Mouse (Mus musculus) kidney, postnatal 0 days (tissue): Measurements from ENCODE around the gene Gna14. TPM values are rescaled to one million over a fixed set of nuclear protein-coding genes. Genes with fewer than 3 reads are reported as not detected.

ENCODE experiments used
- ATAC-seq: fragments of 200-750 bp; cut with Nextera tagmentation; replicated peaks from 2 replicates; pipeline ENCODE4 v1.8.0; 2017; ENCODE audit warnings: low read depth, moderate number of reproducible peaks, moderate TSS enrichment, moderate library complexity; ENCODE audit not compliant: low FRiP score
- DNase-seq: peaks from one replicate; pipeline ENCODE4 v3.0.0-alpha.2; 2016; ENCODE audit warnings: low spot score
- H3K27ac ChIP-seq: fragments of 300-500 bp; sonication (generic); 2 replicates; pipeline ENCODE4 v1.5.1; 2014; ENCODE audit warnings: mild to moderate bottlenecking
- H3K27me3 ChIP-seq: fragments of 300-500 bp; sonication (generic); 2 replicates; pipeline ENCODE4 v1.6.1; 2014; ENCODE audit warnings: low read length, mixed read lengths; ENCODE audit not compliant: insufficient read depth
- H3K36me3 ChIP-seq: fragments of 300-500 bp; sonication (generic); 2 replicates; pipeline ENCODE4 v1.6.1; 2014; ENCODE audit warnings: low read length, mixed read lengths; ENCODE audit not compliant: insufficient read depth
- H3K4me1 ChIP-seq: fragments of 300-500 bp; sonication (generic); replicated peaks from 2 replicates; pipeline ENCODE4 v1.6.1; 2014; ENCODE audit warnings: antibody characterized with exemption, low read length, mixed read lengths; ENCODE audit not compliant: insufficient read depth
- H3K4me2 ChIP-seq: fragments of 300-500 bp; sonication (generic); 2 replicates; pipeline ENCODE4 v1.6.1; 2014; ENCODE audit warnings: mild to moderate bottlenecking, low read length, moderate library complexity, mixed read lengths
- H3K4me3 ChIP-seq: fragments of 300-500 bp; sonication (generic); replicated peaks from 2 replicates; pipeline ENCODE4 v1.5.1; 2014; ENCODE audit warnings: low read depth, low read length
- H3K9ac ChIP-seq: fragments of 300-500 bp; sonication (generic); 2 replicates; pipeline ENCODE4 v1.6.1; 2014; ENCODE audit warnings: low read depth, low read length
- H3K9me3 ChIP-seq: fragments of 300-500 bp; sonication (generic); replicated peaks from 2 replicates; pipeline ENCODE4 v1.6.1; 2016; ENCODE audit warnings: low read length, inconsistent platforms, mixed read lengths
- CTCF ChIP-seq: IDR thresholded peaks from 2 replicates; pipeline ENCODE4 v1.5.1; 2016; ENCODE audit warnings: antibody characterized with exemption, low read depth, mild to moderate bottlenecking, moderate library complexity
- whole genome bisulfite sequencing: fragments of 180-500 bp; shearing (Covaris S2); extraction: QIAGEN DNeasy Blood & Tissue Kit; methylation state at CpG from one replicate; pipeline ENCODE4 v1.1.7; 2014; 5-methylcytosine and 5-hydroxymethylcytosine counted together
- polyA plus RNA-seq: library from polyadenylated mRNA; unstranded; fragments of >200 nt; fragmentation: Nextera tagmentation; extraction: Ambion mirVana; gene quantifications from 2 replicates; pipeline ENCODE4 v1.2.1, GENCODE M21; 2015

Gna14 gene
- polyA plus RNA-seq, 1 experiment from 2014 or later: 9.8 TPM

DNA sequence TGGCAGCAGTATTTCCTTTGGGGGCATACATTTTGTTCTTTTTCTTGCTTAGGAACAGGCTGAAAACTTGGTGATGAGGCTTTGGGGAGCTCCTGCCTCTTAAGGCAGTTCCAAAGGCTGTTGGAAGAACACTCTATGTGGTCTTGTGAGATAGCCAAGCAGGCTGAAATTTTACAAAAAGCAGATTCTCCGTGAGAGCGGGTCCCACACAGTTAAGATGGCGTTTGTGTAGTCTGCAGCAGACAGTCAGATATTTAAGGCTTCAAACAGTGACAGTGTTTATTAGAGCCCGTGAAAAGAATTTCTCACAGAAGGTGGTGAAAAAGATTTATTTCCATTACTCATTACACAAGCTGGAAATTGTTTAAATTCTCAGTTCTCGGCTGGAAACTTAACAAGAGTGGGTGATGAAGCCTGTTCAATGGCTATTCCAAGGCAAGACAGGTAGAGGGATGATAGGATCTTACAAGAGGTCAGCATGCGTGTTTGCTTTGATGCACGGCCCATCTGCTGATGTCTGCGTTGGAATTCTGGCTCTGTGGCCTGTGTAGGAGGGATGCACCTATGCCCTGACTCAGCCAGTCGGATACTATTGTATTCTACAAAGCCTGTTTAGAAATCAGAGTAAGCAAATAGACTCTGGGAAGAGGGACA is 123.8 kb downstream of the Gna14 start:
- Histone ChIP-seq H3K4me2 (no peak overlapping the region), H3K4me3 (no peak overlapping the region), H3K36me3 (no peaks in the 10 kb centered on the region), H3K27me3 (no peaks in the 10 kb centered on the region), H3K9me3 (no peaks in the 10 kb centered on the region), H3K27ac (no peak overlapping the region), H3K9ac (no peak overlapping the region), H3K4me1 (no peaks in the 10 kb centered on the region)
- 49% methylated on average over 9 of the region's 9 CpGs for WGBS
- no peak for ATAC-seq
- DNase-seq: no peak
- no peak for TF ChIP-seq CTCF

DNA sequence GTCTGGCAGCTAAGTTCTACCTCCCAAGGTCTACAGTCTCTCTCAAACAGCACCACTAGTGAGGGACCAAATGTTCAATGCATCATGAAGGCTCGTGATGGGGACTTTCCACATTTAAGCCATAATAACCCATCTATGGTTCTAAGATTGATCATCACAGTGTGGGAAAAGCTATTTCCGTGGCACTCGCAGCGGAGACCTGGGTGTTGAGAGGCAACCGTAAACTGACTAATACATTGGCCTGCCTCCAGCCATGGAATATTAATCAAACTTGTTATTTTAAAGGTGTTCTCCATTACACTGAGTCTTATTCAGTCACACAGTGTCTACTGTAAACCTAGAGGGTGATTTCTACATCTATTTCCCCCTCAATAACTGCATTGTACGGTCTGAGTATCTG is 127.1 kb downstream of the Gna14 start:
- H3K4me2 ChIP-seq: no peak overlapping the region

GRCm38 (mm10) chr19:16576790-16577189 is 141.2 kb downstream of the Gna14 start:
- no peaks in the 10 kb centered on the region for H3K36me3 ChIP-seq
- H3K27ac ChIP-seq: no peak overlapping the region
- no peaks in the 10 kb centered on the region for H3K9me3 ChIP-seq
- no peak for TF ChIP-seq CTCF
- H3K9ac ChIP-seq: no peak overlapping the region
- no peaks in the 10 kb centered on the region for H3K4me1 ChIP-seq
- 78% methylated on average over 6 of the region's 6 CpGs for WGBS
- no peak overlapping the region for H3K4me3 ChIP-seq
- DNase-seq (peak; percentile 48), ATAC-seq (no peak)
- H3K27me3 ChIP-seq: no peaks in the 10 kb centered on the region
- no peak overlapping the region for H3K4me2 ChIP-seq

More for the DNA sequence above, 127.1 kb downstream of the Gna14 start:
- H3K4me3 ChIP-seq: no peak overlapping the region
- ATAC-seq: no peak
- no peak overlapping the region for H3K9ac ChIP-seq
- no peak for DNase-seq
- no peaks in the 10 kb centered on the region for H3K27me3 ChIP-seq
- no peaks in the 10 kb centered on the region for H3K9me3 ChIP-seq
- 68% methylated on average over 6 of the region's 6 CpGs for WGBS
- H3K27ac ChIP-seq: no peak overlapping the region
- no peak for TF ChIP-seq CTCF
- H3K36me3 ChIP-seq: no peaks in the 10 kb centered on the region
- no peaks in the 10 kb centered on the region for H3K4me1 ChIP-seq

- 50% methylated on average over 7 of the region's 7 CpGs for WGBS
- no peak for ATAC-seq
- Histone ChIP-seq H3K27ac (no peak overlapping the region), H3K4me3 (no peak overlapping the region), H3K4me2 (no peak overlapping the region), H3K9me3 (no peaks in the 10 kb centered on the region), H3K27me3 (no peaks in the 10 kb centered on the region), H3K9ac (no peak overlapping the region), H3K4me1 (no peaks in the 10 kb centered on the region), H3K36me3 (no peaks in the 10 kb centered on the region)
- DNase-seq: no peak
- TF ChIP-seq CTCF: no peak
Measured at GRCm38 (mm10) chr19:16579656-16580260, 144.2 kb downstream of the Gna14 start.

GRCm38 (mm10) chr19:16580501-16580900 is 144.9 kb downstream of the Gna14 start:
- H3K27ac ChIP-seq: no peak overlapping the region
- H3K4me1 ChIP-seq: no peaks in the 10 kb centered on the region
- no peaks in the 10 kb centered on the region for H3K27me3 ChIP-seq
- H3K9me3 ChIP-seq: no peaks in the 10 kb centered on the region
- DNase-seq (no peak), ATAC-seq (no peak)
- H3K4me2 ChIP-seq: no peak overlapping the region
- H3K36me3 ChIP-seq: no peaks in the 10 kb centered on the region
- H3K4me3 ChIP-seq: no peak overlapping the region
- no peak overlapping the region for H3K9ac ChIP-seq
- TF ChIP-seq CTCF: no peak
- 91% methylated on average over 8 of the region's 8 CpGs for WGBS

DNA sequence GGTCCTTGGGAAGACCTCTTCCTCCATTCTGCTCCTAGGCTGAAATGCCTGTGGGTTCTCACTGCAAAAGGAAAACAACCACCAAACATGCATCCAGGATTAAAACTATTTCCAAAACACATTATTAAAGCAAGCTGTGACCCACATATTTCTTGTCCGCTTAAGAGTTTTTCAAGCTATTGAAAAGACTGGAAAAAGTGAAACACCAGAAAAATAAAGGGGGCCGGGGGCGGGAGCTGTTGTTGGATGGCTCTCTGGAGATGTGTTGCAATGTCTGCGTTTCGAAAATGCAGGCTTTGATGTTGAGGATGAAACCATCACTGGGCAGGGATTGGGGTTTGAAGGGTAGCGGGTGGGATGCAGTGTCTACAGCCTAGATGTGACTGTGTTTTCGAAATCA is 149.0 kb downstream of the Gna14 start:
- ATAC-seq (no peak), DNase-seq (no peak)
- H3K9ac ChIP-seq: no peak overlapping the region
- H3K27me3 ChIP-seq: no peaks in the 10 kb centered on the region
- no peaks in the 10 kb centered on the region for H3K36me3 ChIP-seq
- no peak overlapping the region for H3K4me3 ChIP-seq
- no peak for TF ChIP-seq CTCF
- no peak overlapping the region for H3K4me2 ChIP-seq
- 79% methylated on average over 7 of the region's 7 CpGs for WGBS
- no peak overlapping the region for H3K27ac ChIP-seq
- H3K9me3 ChIP-seq: no peaks in the 10 kb centered on the region
- H3K4me1 ChIP-seq: no peaks in the 10 kb centered on the region
